Mouse (Mus musculus): ENCODE data around the gene Dagla. TPM values are rescaled to one million over a fixed set of nuclear protein-coding genes. Genes with fewer than 3 reads are reported as not detected.
A peak's percentile ranks its signal among the peaks of the same experiment; 100 is the strongest.

Gene Dagla
- polyA plus RNA-seq, 1 experiment from 2014 or later = 4.9 TPM

- ATAC-seq (ENCODE audit: low FRiP score, low read depth) = no peak
- Histone ChIP-seq H3K9ac (no peak overlapping the region), H3K4me3 (no peak overlapping the region), H3K27ac (no peak overlapping the region), H3K9me3 (no peaks in the 10 kb centered on the region), H3K36me3 (peaks cover 3% of the 10 kb centered on the region), H3K27me3 (replicated peaks) (peaks cover 16% of the 10 kb centered on the region), H3K4me2 (replicated peaks) (no peak overlapping the region), H3K4me1 (peaks cover 17% of the 10 kb centered on the region)
- WGBS = 2% methylated on average over 8 of the region's 8 CpGs
These were observed 61.8 kb downstream of the Dagla start for GRCm38 (mm10) chr19:10242916-10243315.

- H3K27ac ChIP-seq = no peak within 1 kb of the TSS
- H3K4me1 ChIP-seq = peaks cover 17% of the 10 kb centered on the region
- no peaks in the 10 kb centered on the region for H3K9me3 ChIP-seq
- peak within 1 kb of the TSS; percentile 83 for H3K4me2 ChIP-seq (replicated peaks)
- H3K27me3 ChIP-seq (replicated peaks) = peaks cover 15% of the 10 kb centered on the region
- ATAC-seq (ENCODE audit: low FRiP score, low read depth) = peak; percentile 73
- no peaks in the 10 kb centered on the region for H3K36me3 ChIP-seq
- H3K4me3 ChIP-seq = peak within 1 kb of the TSS; percentile 43
- 8% methylated on average over 43 of the region's 43 CpGs for WGBS
- peak within 1 kb of the TSS; percentile 55; the same call in 1 of the 2 replicates for H3K9ac ChIP-seq
These were observed 63.9 kb downstream of the Dagla start, which contains the start of gene Myrf for GRCm38 (mm10) chr19:10240654-10241305. Gene Myrf (minus strand): TSS chr19:10240748.

- Histone ChIP-seq H3K9ac (peak overlapping the region; percentile 55; the same call in 1 of the 2 replicates), H3K9me3 (no peaks in the 10 kb centered on the region), H3K4me2 (replicated peaks) (peak overlapping the region; percentile 83), H3K4me1 (peaks cover 17% of the 10 kb centered on the region), H3K27me3 (replicated peaks) (peaks cover 15% of the 10 kb centered on the region), H3K4me3 (peak overlapping the region; percentile 43), H3K36me3 (no peaks in the 10 kb centered on the region), H3K27ac (no peak overlapping the region)
- WGBS = 7% methylated on average over 26 of the region's 26 CpGs
- ATAC-seq (ENCODE audit: low FRiP score, low read depth) = peak; percentile 41; the same call in 1 of the 2 replicates
These were observed 64.6 kb downstream of the Dagla start for GRCm38 (mm10) chr19:10239975-10240653.

GRCm38 (mm10) chr19:10239419-10239818 lies 65.3 kb downstream of the Dagla start:
- Histone ChIP-seq H3K9ac (no peak overlapping the region), H3K27ac (no peak overlapping the region), H3K4me3 (no peak overlapping the region), H3K36me3 (no peaks in the 10 kb centered on the region), H3K4me2 (replicated peaks) (no peak overlapping the region; the same call in 1 of the 2 replicates), H3K27me3 (replicated peaks) (peaks cover 15% of the 10 kb centered on the region), H3K4me1 (peaks cover 17% of the 10 kb centered on the region), H3K9me3 (no peaks in the 10 kb centered on the region)
- WGBS = 60% methylated on average over 2 of the region's 2 CpGs
- ATAC-seq (ENCODE audit: low FRiP score, low read depth) = no peak

- Histone ChIP-seq H3K4me2 (replicated peaks) (no peak overlapping the region), H3K4me3 (no peak overlapping the region), H3K36me3 (no peaks in the 10 kb centered on the region), H3K27ac (no peak overlapping the region), H3K9me3 (no peaks in the 10 kb centered on the region), H3K9ac (no peak overlapping the region), H3K27me3 (replicated peaks) (peaks cover 15% of the 10 kb centered on the region), H3K4me1 (peaks cover 17% of the 10 kb centered on the region)
- ATAC-seq (ENCODE audit: low FRiP score, low read depth) = no peak
- WGBS = 74% methylated on average over 3 of the region's 3 CpGs
These were observed 66.2 kb downstream of the Dagla start for GRCm38 (mm10) chr19:10238477-10238876.

- no peak overlapping the region for H3K9ac ChIP-seq
- peaks cover 18% of the 10 kb centered on the region for H3K4me1 ChIP-seq
- no peak overlapping the region for H3K27ac ChIP-seq
- ATAC-seq (ENCODE audit: low FRiP score, low read depth) = no peak
- H3K4me3 ChIP-seq = no peak overlapping the region
- peaks cover 15% of the 10 kb centered on the region for H3K27me3 ChIP-seq (replicated peaks)
- H3K4me2 ChIP-seq (replicated peaks) = no peak overlapping the region
- 81% methylated on average over 9 of the region's 9 CpGs for WGBS
- no peaks in the 10 kb centered on the region for H3K9me3 ChIP-seq
- no peaks in the 10 kb centered on the region for H3K36me3 ChIP-seq
These were observed 68.7 kb downstream of the Dagla start for GRCm38 (mm10) chr19:10235784-10236565.

- Histone ChIP-seq H3K4me2 (replicated peaks) (no peak overlapping the region), H3K27me3 (replicated peaks) (no peaks in the 10 kb centered on the region; the same call in none of the 2 replicates), H3K27ac (no peak overlapping the region), H3K9ac (no peak overlapping the region), H3K36me3 (no peaks in the 10 kb centered on the region), H3K4me1 (peaks cover 5% of the 10 kb centered on the region), H3K4me3 (no peak overlapping the region), H3K9me3 (no peaks in the 10 kb centered on the region)
- 27% methylated on average over 9 of the region's 9 CpGs for WGBS
- ATAC-seq (ENCODE audit: low FRiP score, low read depth) = no peak
These were observed 72.2 kb downstream of the Dagla start for GRCm38 (mm10) chr19:10232327-10233017.

- H3K9ac ChIP-seq = no peak overlapping the region
- no peak overlapping the region for H3K4me3 ChIP-seq
These were observed 72.8 kb downstream of the Dagla start for GRCm38 (mm10) chr19:10231871-10232270.

GRCm38 (mm10) chr19:10231016-10231415 lies 73.7 kb downstream of the Dagla start:
- H3K36me3 ChIP-seq = no peaks in the 10 kb centered on the region
- H3K4me1 ChIP-seq = peaks cover 5% of the 10 kb centered on the region
- H3K27me3 ChIP-seq (replicated peaks) = no peaks in the 10 kb centered on the region; the same call in none of the 2 replicates
- H3K9ac ChIP-seq = no peak overlapping the region
- 13% methylated on average over 7 of the region's 7 CpGs for WGBS
- no peak for ATAC-seq (ENCODE audit: low FRiP score, low read depth)
- no peak overlapping the region for H3K4me2 ChIP-seq (replicated peaks)
- no peak overlapping the region for H3K4me3 ChIP-seq
- H3K27ac ChIP-seq = no peak overlapping the region
- no peaks in the 10 kb centered on the region for H3K9me3 ChIP-seq

More at GRCm38 (mm10) chr19:10231871-10232270, 72.8 kb downstream of the Dagla start:
- 18% methylated on average over 5 of the region's 5 CpGs for WGBS
- Histone ChIP-seq H3K36me3 (no peaks in the 10 kb centered on the region), H3K4me1 (peaks cover 5% of the 10 kb centered on the region), H3K9me3 (no peaks in the 10 kb centered on the region), H3K27ac (no peak overlapping the region), H3K4me2 (replicated peaks) (no peak overlapping the region), H3K27me3 (replicated peaks) (no peaks in the 10 kb centered on the region; the same call in none of the 2 replicates)
- ATAC-seq (ENCODE audit: low FRiP score, low read depth) = no peak

GRCm38 (mm10) chr19:10225767-10226166 lies 78.9 kb downstream of the Dagla start:
- no peak overlapping the region for H3K9ac ChIP-seq
- 92% methylated on average over 4 of the region's 4 CpGs for WGBS
- H3K4me2 ChIP-seq (replicated peaks) = no peak overlapping the region
- no peak overlapping the region for H3K4me3 ChIP-seq
- no peak overlapping the region for H3K27ac ChIP-seq
- no peaks in the 10 kb centered on the region for H3K36me3 ChIP-seq
- ATAC-seq (ENCODE audit: low FRiP score, low read depth) = no peak
- peaks cover 17% of the 10 kb centered on the region for H3K4me1 ChIP-seq
- H3K27me3 ChIP-seq (replicated peaks) = no peaks in the 10 kb centered on the region; the same call in 1 of the 2 replicates
- H3K9me3 ChIP-seq = no peaks in the 10 kb centered on the region

GRCm38 (mm10) chr19:10224637-10225453 lies 79.8 kb downstream of the Dagla start:
- Histone ChIP-seq H3K27me3 (replicated peaks) (no peaks in the 10 kb centered on the region; the same call in 1 of the 2 replicates), H3K9me3 (no peaks in the 10 kb centered on the region), H3K36me3 (no peaks in the 10 kb centered on the region), H3K9ac (no peak overlapping the region), H3K27ac (no peak overlapping the region), H3K4me2 (replicated peaks) (peak overlapping the region; percentile 35; the same call in 1 of the 2 replicates), H3K4me3 (no peak overlapping the region), H3K4me1 (peaks cover 17% of the 10 kb centered on the region)
- 33% methylated on average over 26 of the region's 26 CpGs for WGBS
- ATAC-seq (ENCODE audit: low FRiP score, low read depth) = no peak

Data from neural tube, embryonic 12.5 days (tissue).